Mouse (Mus musculus) gastrocnemius, postnatal 10 days (tissue): Measurements from ENCODE around the gene Cela2a. TPM values are rescaled to one million over a fixed set of nuclear protein-coding genes. Genes with fewer than 3 reads are reported as not detected.

Experiments
- DNase-seq: peaks from one replicate; pipeline ENCODE4 v3.0.0; 2021; ENCODE audit warnings: mixed read lengths
- total RNA-seq, 2 experiments: library from RNA; stranded (reverse); gene quantifications; 2 replicates each; pipeline ENCODE4 v1.2.3; 2021

The Cela2a gene
- total RNA-seq, 2 experiments from 2014 or later = not detected

DNA sequence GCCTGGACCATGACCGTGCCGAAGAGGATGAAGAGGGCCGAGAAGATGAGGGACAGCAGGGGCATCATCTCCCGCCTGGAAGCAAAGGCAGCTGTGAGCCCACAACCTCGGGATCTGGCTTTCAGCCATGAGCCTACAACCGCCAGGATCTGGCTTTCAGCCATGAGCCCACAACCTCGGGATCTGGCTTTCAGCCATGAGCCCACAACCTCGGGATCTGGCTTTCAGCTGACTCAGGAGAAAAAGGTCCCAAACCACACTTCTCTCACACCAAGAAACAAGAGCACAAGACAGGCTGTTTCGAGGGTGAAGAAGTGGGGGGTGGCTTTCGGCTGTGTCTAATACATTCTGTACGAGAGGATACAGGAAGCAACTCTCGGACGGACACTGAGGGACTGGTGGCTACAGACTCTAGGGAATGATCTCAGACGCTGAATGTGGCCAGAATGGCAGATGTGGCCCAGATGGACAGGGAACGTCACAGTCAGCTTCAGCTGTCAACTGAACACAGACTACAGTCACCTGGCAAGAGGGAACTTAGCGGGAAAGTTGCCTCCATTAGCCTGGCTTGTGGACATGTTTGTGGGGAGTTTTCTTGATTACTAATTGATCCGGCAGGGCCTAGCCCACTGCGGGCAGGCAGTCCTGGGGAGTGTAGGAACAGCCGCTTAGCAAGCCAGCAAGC, 59.1 kb downstream of the Cela2a start:
- peak; percentile 31 for DNase-seq

- DNase-seq = no peak
Measured at GRCm38 (mm10) chr4:141766316-141766667, 59.7 kb downstream of the Cela2a start.

DNA sequence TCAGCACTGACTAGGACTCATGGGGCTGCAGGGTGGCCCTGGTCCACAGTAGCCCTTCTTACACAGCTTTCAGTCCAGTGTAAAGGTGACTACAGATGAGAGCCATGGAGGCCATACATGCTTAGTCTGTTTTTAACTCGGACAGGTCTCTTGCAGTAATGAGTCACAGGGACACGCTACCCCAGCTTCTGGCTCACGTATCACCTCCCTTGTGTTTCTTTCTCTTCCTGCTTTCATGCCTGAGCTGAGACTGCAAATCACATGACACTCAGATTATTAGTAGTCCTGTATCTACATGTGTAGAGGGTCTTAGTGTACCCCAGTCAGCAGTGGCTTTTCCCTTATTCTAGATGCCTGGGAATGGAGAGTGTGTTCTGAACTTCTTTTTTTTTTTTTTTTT, 61.0 kb downstream of the Cela2a start:
- DNase-seq = no peak

Other genes with a start within 250 kb of the Cela2a start
- gene Fblim1, start 220.1 kb downstream of the Cela2a start, total RNA-seq = 1 to 10 TPM; 3.8 to 6.6 TPM
- gene Tmem82, start 207.5 kb downstream of the Cela2a start, total RNA-seq = 1 to 10 TPM; 1.7 to 2.2 TPM
- 10 to 100 TPM; 10.5 to 12.8 TPM for gene Slc25a34, start 202.3 kb downstream of the Cela2a start, total RNA-seq
- gene Plekhm2, start 161.3 kb downstream of the Cela2a start, total RNA-seq = 10 to 100 TPM; 26.8 to 29.3 TPM
- gene Rsc1a1, start 140.6 kb downstream of the Cela2a start, total RNA-seq = 1 to 10 TPM; 2.8 to 5.5 TPM
- 10 to 100 TPM; 41.8 to 44.7 TPM for gene Ddi2, start 102.7 kb downstream of the Cela2a start, total RNA-seq
- 1 to 10 TPM in 1 of 2 experiments, under 1 TPM in 1; 0.78 to 1.2 TPM for gene Agmat, start 79.5 kb downstream of the Cela2a start, total RNA-seq
- 1 to 10 TPM; 8.6 to 9.1 TPM for gene Dnajc16, start 35.2 kb downstream of the Cela2a start, total RNA-seq
- 1 to 10 TPM; 5.6 to 8.0 TPM for gene Casp9, start 32.5 kb downstream of the Cela2a start, total RNA-seq
- not detected for gene Ctrc, start 20.2 kb upstream of the Cela2a start, total RNA-seq
- 10 to 100 TPM; 26.2 to 31.6 TPM for gene Efhd2, start 48.8 kb upstream of the Cela2a start, total RNA-seq
- 1 to 10 TPM; 2.1 to 4.5 TPM for gene Fhad1, start 188.9 kb upstream of the Cela2a start, total RNA-seq